Mouse (Mus musculus): Measurements from ENCODE around the gene Sumo2.

GRCm38 (mm10) chr11:115516942-115517341 lies 19.1 kb downstream of the Sumo2 start:
- TF ChIP-seq POLR2A (IDR thresholded peaks at IDR 0.05; ENCODE audit: insufficient read depth, low read depth, low read length) (no peak), CTCF (IDR thresholded peaks at IDR 0.05) (no peak)

Measured in heart, adult 2 months (tissue).